ENCODE assay signal across 11 mouse cellular contexts in genomic region chr5:7345011-7345389, GRCm38 (mm10). TPM values are rescaled to one million over a fixed set of nuclear protein-coding genes. Genes with fewer than 3 reads are reported as not detected.
DNase-seq lines count a peak whose midpoint lies in the region; ATAC-seq lines count a peak whose summit lies in the region.
"Had no signal": no experiment of that assay in that cellular context is flagged by ENCODE, and none has a peak within 500 bp of the region (broad histone marks: within the 10 kb centered on the region; RNA-seq: fewer than 3 reads in every experiment).

No protein-coding gene starts in this region.

- DNase-seq in heart, postnatal 25 days (ENCODE audit: low spot score): no peak
- DNase-seq in ES-CJ7 (ENCODE audit: low read depth, low spot score): peak; percentile 37
- DNase-seq in right cerebral cortex, postnatal 36 days (ENCODE audit: low spot score in 2 of 2): no peak
- no peak for DNase-seq in adrenal gland, adult (ENCODE audit: inconsistent age in 2 of 2, low spot score in 1 of 2)
- DNase-seq: thymus, adult 18-20 months had no signal

- peak; percentile 59; the same call in 1 of the 2 replicates for ATAC-seq in heart, embryonic 11.5 days (replicated peaks; ENCODE audit: insufficient number of reproducible peaks, low FRiP score, low TSS enrichment)
- no peak; the same call in 1 of the 2 replicates for ATAC-seq in forebrain, embryonic 16.5 days
- ATAC-seq in liver, embryonic 15.5 days (ENCODE audit: insufficient read depth): no peak
- no peak for ATAC-seq in granulocyte monocyte progenitor cell, adult 5-6 weeks (replicated peaks; ENCODE audit: poor library complexity, severe bottlenecking)
- ATAC-seq: CD4-positive, CD25-positive, alpha-beta regulatory T cell, adult 4 months had no signal

- H3K9me3 ChIP-seq in heart, embryonic 11.5 days (replicated peaks; ENCODE audit: control insufficient read depth, low read length): no peaks in the 10 kb centered on the region
- no peaks in the 10 kb centered on the region for H3K9me3 ChIP-seq in forebrain, embryonic 16.5 days (ENCODE audit: control insufficient read depth, low read length)
- H3K9me3 ChIP-seq in liver, embryonic 15.5 days (replicated peaks): no peaks in the 10 kb centered on the region

- intact Hi-C loops in heart, postnatal 25 days (cut with DNase I): no loop called here

- under 1% methylated on average over 11 of the region's 11 CpGs for WGBS in heart, embryonic 11.5 days (ENCODE audit: insufficient replicate concordance)
- WGBS in forebrain, embryonic 16.5 days: under 1% methylated on average over 11 of the region's 11 CpGs
- 2% methylated on average over 11 of the region's 11 CpGs for WGBS in liver, embryonic 15.5 days (ENCODE audit: insufficient replicate concordance)

- no peaks in the 10 kb centered on the region for H3K27me3 ChIP-seq in heart, embryonic 11.5 days (ENCODE audit: control insufficient read depth, insufficient read depth, low read length)
- H3K27me3 ChIP-seq in forebrain, embryonic 16.5 days (replicated peaks; ENCODE audit: control insufficient read depth, insufficient read depth, low read length): no peaks in the 10 kb centered on the region
- peaks cover 15% of the 10 kb centered on the region for H3K27me3 ChIP-seq in liver, embryonic 15.5 days

- no peaks in the 10 kb centered on the region for H3K4me1 ChIP-seq in heart, embryonic 11.5 days (ENCODE audit: control insufficient read depth, insufficient read depth, low read length)
- H3K4me1 ChIP-seq in forebrain, embryonic 16.5 days (replicated peaks; ENCODE audit: control insufficient read depth, insufficient read depth, low read length): peaks cover 7% of the 10 kb centered on the region; the same call in 1 of the 2 replicates
- H3K4me1 ChIP-seq in liver, embryonic 15.5 days (replicated peaks): no peaks in the 10 kb centered on the region

- H3K4me3 ChIP-seq in heart, embryonic 11.5 days (ENCODE audit: low read depth, low read length): peak overlapping the region; percentile 62
- peak overlapping the region; percentile 61 for H3K4me3 ChIP-seq in forebrain, embryonic 16.5 days (replicated peaks; ENCODE audit: low read length)
- H3K4me3 ChIP-seq in liver, embryonic 15.5 days (replicated peaks): peak overlapping the region; percentile 41; the same call in 1 of the 2 replicates

- peak overlapping the region; percentile 90 for H3K4me2 ChIP-seq in heart, embryonic 11.5 days
- H3K4me2 ChIP-seq in forebrain, embryonic 16.5 days (ENCODE audit: low read length): peak overlapping the region; percentile 75
- peak overlapping the region; percentile 58 for H3K4me2 ChIP-seq in liver, embryonic 15.5 days

- no peaks in the 10 kb centered on the region for H3K36me3 ChIP-seq in heart, embryonic 11.5 days (ENCODE audit: control insufficient read depth, insufficient read depth, low read length)
- no peaks in the 10 kb centered on the region for H3K36me3 ChIP-seq in forebrain, embryonic 16.5 days (ENCODE audit: control insufficient read depth, insufficient read depth)
- H3K36me3 ChIP-seq in liver, embryonic 15.5 days (replicated peaks): no peaks in the 10 kb centered on the region

- H3K9ac ChIP-seq in heart, embryonic 11.5 days (ENCODE audit: low read depth, low read length): peak overlapping the region; percentile 54; the same call in 1 of the 2 replicates
- peak overlapping the region; percentile 52 for H3K9ac ChIP-seq in forebrain, embryonic 16.5 days (replicated peaks; ENCODE audit: low read depth, low read length)
- H3K9ac ChIP-seq in liver, embryonic 15.5 days: no peak overlapping the region

- H3K27ac ChIP-seq in heart, embryonic 11.5 days (ENCODE audit: low read depth, low read length): no peak overlapping the region
- no peak overlapping the region for H3K27ac ChIP-seq in forebrain, embryonic 16.5 days (ENCODE audit: low read length)
- no peak overlapping the region for H3K27ac ChIP-seq in liver, embryonic 15.5 days (replicated peaks)
- H3K27ac ChIP-seq: macrophage had no signal

RNA-seq across cellular contexts. Expression of gene Zfp804b, which starts 0.4 kb away (rescaled TPM):
- 0.09 and 0.20 TPM in 2 replicates for polyA plus RNA-seq in heart, embryonic 11.5 days (2014; fragmentation: Nextera tagmentation; extraction: Ambion mirVana)
- under 1 TPM in 1 of 2 experiments, not detected in 1; 0.05 TPM for total RNA-seq in heart, postnatal 25 days (2021)
- 0.72 and 1.7 TPM in 2 replicates for polyA plus RNA-seq in forebrain, embryonic 16.5 days (2015; fragmentation: Nextera tagmentation; extraction: Ambion mirVana)
- 0.03 and 0.14 TPM in 2 replicates for polyA plus RNA-seq in liver, embryonic 15.5 days (2015; fragmentation: Nextera tagmentation; extraction: Ambion mirVana)
- not detected in 2 replicates for total RNA-seq in granulocyte monocyte progenitor cell, adult 5-6 weeks (2014; fragmentation: Nextera tagmentation)
- total RNA-seq in granulocyte monocyte progenitor cell, adult 5-6 weeks (2017): not detected in 2 replicates
- polyA plus RNA-seq: CD4-positive, CD25-positive, alpha-beta regulatory T cell, adult 4 months; macrophage had no signal

RNA-seq across cellular contexts. Expression of gene Tex47, which starts 41.1 kb away (rescaled TPM):
- not detected in 2 replicates for polyA plus RNA-seq in heart, embryonic 11.5 days (2014; fragmentation: Nextera tagmentation; extraction: Ambion mirVana)
- total RNA-seq in heart, postnatal 25 days (2021): not detected
- 0.80 TPM in 1 of 2 replicates, not detected in the other for polyA plus RNA-seq in forebrain, embryonic 16.5 days (2015; fragmentation: Nextera tagmentation; extraction: Ambion mirVana)
- polyA plus RNA-seq in liver, embryonic 15.5 days (2015; fragmentation: Nextera tagmentation; extraction: Ambion mirVana): 0.05 TPM in 1 of 2 replicates, not detected in the other
- not detected in 2 replicates for total RNA-seq in granulocyte monocyte progenitor cell, adult 5-6 weeks (2014; fragmentation: Nextera tagmentation)
- total RNA-seq in granulocyte monocyte progenitor cell, adult 5-6 weeks (2017): not detected in 2 replicates
- polyA plus RNA-seq: CD4-positive, CD25-positive, alpha-beta regulatory T cell, adult 4 months; macrophage had no signal
